Mouse (Mus musculus) liver, adult 2 months (tissue): ENCODE results near the gene Gars. TPM values are rescaled to one million over a fixed set of nuclear protein-coding genes. Genes with fewer than 3 reads are reported as not detected.

ENCODE experiments used
- DNase-seq: peaks from one replicate; pipeline ENCODE4 v3.0.0-alpha.2; 2011; ENCODE audit warnings: low read depth, low spot score; ENCODE audit errors: extremely low read depth
- H3K27ac ChIP-seq: fragments of 200-500 bp; replicated peaks from 2 replicates; pipeline ENCODE4 v1.5.1; 2012; ENCODE audit warnings: low read depth, mild to moderate bottlenecking, control low read depth, inconsistent platforms, low read length; ENCODE audit not compliant: insufficient read depth
- H3K27me3 ChIP-seq: fragments of 200-500 bp; 2 replicates; pipeline ENCODE4 v1.6.1; 2012; ENCODE audit warnings: mild to moderate bottlenecking, moderate library complexity, low read length, inconsistent platforms; ENCODE audit not compliant: control insufficient read depth, insufficient read depth
- H3K36me3 ChIP-seq: fragments of 200-500 bp; 2 replicates; pipeline ENCODE4 v1.6.1; 2012; ENCODE audit warnings: low read length, inconsistent platforms; ENCODE audit not compliant: control insufficient read depth, insufficient read depth
- H3K4me1 ChIP-seq: fragments of 200-500 bp; 2 replicates; pipeline ENCODE4 v1.6.1; 2011; ENCODE audit warnings: low read length; ENCODE audit not compliant: control insufficient read depth, insufficient read depth
- H3K4me3 ChIP-seq: fragments of 200-500 bp; 2 replicates; pipeline ENCODE4 v1.5.1; 2011; ENCODE audit warnings: low read depth, mild to moderate bottlenecking, control low read depth, low read length, moderate library complexity; ENCODE audit not compliant: insufficient read depth
- H3K79me2 ChIP-seq: fragments of 200-500 bp; 2 replicates; pipeline ENCODE4 v1.6.1; 2012; ENCODE audit warnings: inconsistent platforms, mild to moderate bottlenecking, low read length, moderate library complexity; ENCODE audit not compliant: control insufficient read depth, insufficient read depth
- H3K9ac ChIP-seq: fragments of 200-500 bp; 2 replicates; pipeline ENCODE4 v1.6.1; 2012; ENCODE audit warnings: low read depth, mild to moderate bottlenecking, control low read depth, inconsistent platforms, low read length
- CTCF ChIP-seq: fragments of 200-500 bp; IDR thresholded peaks from 2 replicates; pipeline ENCODE4 v1.5.1; 2011; ENCODE audit warnings: low read depth, low read length, control low read depth
- POLR2A ChIP-seq: fragments of 200-500 bp; IDR thresholded peaks from 2 replicates; pipeline ENCODE4 v1.6.1; 2011; ENCODE audit warnings: low read length, control low read depth; ENCODE audit not compliant: insufficient read depth; ENCODE audit errors: extremely low read depth
- WGBS: fragments of 180-500 bp; shearing (Covaris S2); methylation state at CpG from one replicate; pipeline ENCODE4 v1.1.7; 2018; 5-methylcytosine and 5-hydroxymethylcytosine counted together
- polyA plus RNA-seq: library from polyadenylated mRNA; depleted of rRNA; stranded (reverse); fragments of >200 nt; gene quantifications from 2 replicates; pipeline ENCODE4 v1.2.3, GENCODE M21; 2012
- total RNA-seq: library from RNA; depleted of rRNA; stranded (reverse); fragments of >200 nt; gene quantifications from 2 replicates; pipeline ENCODE4 v1.2.3, GENCODE M21; 2014

Gars gene
- total and polyA plus RNA-seq, 2 experiments: 18.2 to 35.7 TPM

DNA sequence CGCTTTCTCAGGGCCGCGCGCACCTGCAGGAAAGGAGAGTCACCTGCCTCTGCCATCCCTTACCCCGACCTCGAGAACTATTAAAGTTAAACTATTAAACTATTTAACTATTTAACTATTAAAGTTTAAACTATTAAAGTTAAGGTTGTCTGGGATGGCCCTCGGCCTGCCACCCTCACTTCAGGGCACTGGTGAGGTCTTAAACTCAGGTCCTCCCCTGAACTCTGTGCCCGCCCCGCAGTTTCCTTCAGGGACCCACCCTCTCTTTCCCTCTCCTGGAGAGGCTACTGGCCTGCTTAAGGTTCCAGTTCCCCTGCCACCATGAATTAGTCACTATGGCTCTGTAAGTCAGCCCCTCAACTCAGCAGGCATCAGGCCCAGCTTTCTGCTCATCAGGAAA is 53.6 kb downstream of the Gars start:
- Histone ChIP-seq H3K4me1 (no peaks in the 10 kb centered on the region), H3K9ac (no peak overlapping the region), H3K36me3 (no peaks in the 10 kb centered on the region), H3K4me3 (no peak overlapping the region), H3K79me2 (no peaks in the 10 kb centered on the region), H3K27ac (no peak overlapping the region), H3K27me3 (no peaks in the 10 kb centered on the region)
- TF ChIP-seq POLR2A: no peak
- no peak for TF ChIP-seq CTCF
- 95% methylated on average over 9 of the region's 9 CpGs for WGBS
- DNase-seq: no peak

DNA sequence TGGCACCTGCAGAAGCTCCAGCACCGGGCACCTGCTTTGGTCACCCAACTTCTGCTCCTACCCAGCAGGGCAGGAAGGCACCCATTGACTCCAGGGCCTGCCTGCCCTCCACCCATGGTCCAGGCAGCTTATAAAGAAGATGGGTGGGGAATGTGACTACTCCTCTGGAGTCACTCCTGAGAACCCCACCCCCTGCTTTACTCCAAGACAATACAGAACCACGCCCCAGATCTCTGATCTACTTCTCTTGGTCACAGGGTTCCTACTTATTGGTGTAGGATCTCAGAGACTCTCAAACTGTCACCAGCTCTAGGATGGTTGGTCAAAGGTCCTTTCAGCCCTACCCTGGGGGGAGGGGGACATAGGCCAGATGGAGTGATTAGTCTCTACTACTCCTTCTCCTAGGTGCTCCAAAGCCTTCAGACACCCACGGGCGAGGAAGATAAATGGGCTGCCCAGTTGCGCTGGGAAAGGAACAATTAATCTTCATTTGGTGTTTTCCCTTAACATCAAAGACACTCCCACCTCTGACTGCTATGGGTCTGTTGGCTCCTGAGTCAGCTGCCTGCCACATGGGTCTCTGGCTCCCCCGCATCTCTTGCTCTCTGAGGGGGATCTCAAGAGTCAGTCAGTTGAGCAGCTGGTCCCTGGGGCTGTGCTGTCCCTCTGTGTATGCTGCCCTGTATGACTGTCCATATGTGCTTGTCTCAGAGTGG is 55.8 kb downstream of the Gars start:
- H3K4me1 ChIP-seq: no peaks in the 10 kb centered on the region
- no peak overlapping the region for H3K27ac ChIP-seq
- no peak for TF ChIP-seq POLR2A
- no peak for TF ChIP-seq CTCF
- no peaks in the 10 kb centered on the region for H3K79me2 ChIP-seq
- WGBS: 81% methylated on average over 6 of the region's 6 CpGs
- H3K4me3 ChIP-seq: no peak overlapping the region
- DNase-seq: no peak
- no peaks in the 10 kb centered on the region for H3K27me3 ChIP-seq
- H3K9ac ChIP-seq: no peak overlapping the region
- H3K36me3 ChIP-seq: no peaks in the 10 kb centered on the region

DNA sequence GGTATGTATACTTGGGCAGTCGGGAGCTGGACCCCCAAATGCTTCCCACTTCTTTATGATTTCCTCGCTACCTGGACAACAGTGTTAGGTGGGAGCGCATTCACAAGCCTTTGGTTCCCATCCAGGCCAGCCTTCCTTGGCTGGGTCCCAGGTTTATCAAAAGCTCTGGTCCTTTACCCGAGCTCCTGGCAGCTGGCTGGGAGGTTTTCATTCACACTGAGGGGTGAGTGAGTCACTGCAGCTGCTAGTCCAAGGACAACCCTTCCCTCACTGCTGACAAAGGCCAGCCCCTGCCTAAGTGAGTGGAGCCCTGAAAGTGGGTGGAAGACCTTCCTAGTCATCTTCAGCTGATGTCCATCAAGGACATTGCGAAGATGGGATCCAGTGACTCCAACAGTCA is 60.2 kb downstream of the Gars start:
- no peak overlapping the region for H3K4me3 ChIP-seq
- DNase-seq: no peak
- 71% methylated on average over 5 of the region's 5 CpGs for WGBS
- no peaks in the 10 kb centered on the region for H3K27me3 ChIP-seq
- no peak overlapping the region for H3K9ac ChIP-seq
- no peaks in the 10 kb centered on the region for H3K79me2 ChIP-seq
- TF ChIP-seq CTCF: no peak
- no peak for TF ChIP-seq POLR2A
- no peaks in the 10 kb centered on the region for H3K36me3 ChIP-seq
- no peak overlapping the region for H3K27ac ChIP-seq
- H3K4me1 ChIP-seq: no peaks in the 10 kb centered on the region

DNA sequence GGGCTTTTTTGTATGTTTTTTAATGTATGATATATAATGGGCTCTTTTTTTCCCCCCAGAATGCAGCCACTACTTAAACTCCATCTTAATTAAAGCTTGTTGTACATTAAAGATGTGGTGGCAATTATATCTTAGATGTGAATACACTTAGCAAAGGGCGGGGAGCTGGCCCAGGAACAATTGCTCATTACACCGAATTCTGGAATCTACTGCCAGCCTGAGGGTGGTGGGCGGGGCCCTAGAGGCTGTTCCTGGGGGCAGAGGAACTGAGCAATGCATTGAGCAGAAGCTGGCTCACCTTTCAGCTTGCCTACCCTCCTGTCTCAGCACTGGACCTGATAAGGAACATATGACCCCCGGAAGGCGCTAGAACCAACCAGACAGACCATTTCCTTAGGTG is 60.8 kb downstream of the Gars start:
- Histone ChIP-seq H3K4me3 (no peak overlapping the region), H3K27me3 (no peaks in the 10 kb centered on the region), H3K9ac (no peak overlapping the region), H3K27ac (no peak overlapping the region), H3K4me1 (no peaks in the 10 kb centered on the region), H3K79me2 (no peaks in the 10 kb centered on the region), H3K36me3 (no peaks in the 10 kb centered on the region)
- TF ChIP-seq CTCF (no peak), POLR2A (no peak)
- WGBS: 78% methylated on average over 5 of the region's 5 CpGs
- DNase-seq: no peak

GRCm38 (mm10) chr6:55108358-55108757 is 70.6 kb downstream of the Gars start:
- WGBS: 12% methylated on average over 7 of the region's 7 CpGs
- Histone ChIP-seq H3K9ac (no peak overlapping the region), H3K27me3 (no peaks in the 10 kb centered on the region), H3K4me3 (no peak overlapping the region), H3K4me1 (no peaks in the 10 kb centered on the region), H3K79me2 (no peaks in the 10 kb centered on the region), H3K27ac (no peak overlapping the region), H3K36me3 (no peaks in the 10 kb centered on the region)
- TF ChIP-seq CTCF: no peak
- TF ChIP-seq POLR2A: no peak
- DNase-seq: peak; percentile 53

- WGBS: 1% methylated on average over 68 of the region's 68 CpGs
- Histone ChIP-seq H3K27ac (no peak overlapping the region), H3K9ac (peak overlapping the region; percentile 52)
Measured at GRCm38 (mm10) chr6:55117325-55118109, 79.7 kb downstream of the Gars start.

More at GRCm38 (mm10) chr6:55117325-55118109, 79.7 kb downstream of the Gars start:
- Histone ChIP-seq H3K79me2 (no peaks in the 10 kb centered on the region), H3K4me3 (peak overlapping the region; percentile 53; the same call in 1 of the 2 replicates), H3K4me1 (peaks cover 7% of the 10 kb centered on the region), H3K27me3 (peaks cover 13% of the 10 kb centered on the region), H3K36me3 (no peaks in the 10 kb centered on the region)
- DNase-seq: peak; percentile 63
- TF ChIP-seq POLR2A (no peak), CTCF (no peak)
